Mouse (Mus musculus): Measurements from ENCODE around the gene Svs5.
"Not testable (repeated sequence)": the region's sequence is repeated elsewhere in the genome, so short reads cannot be mapped to it uniquely, and the experiment has no call there.

DNA sequence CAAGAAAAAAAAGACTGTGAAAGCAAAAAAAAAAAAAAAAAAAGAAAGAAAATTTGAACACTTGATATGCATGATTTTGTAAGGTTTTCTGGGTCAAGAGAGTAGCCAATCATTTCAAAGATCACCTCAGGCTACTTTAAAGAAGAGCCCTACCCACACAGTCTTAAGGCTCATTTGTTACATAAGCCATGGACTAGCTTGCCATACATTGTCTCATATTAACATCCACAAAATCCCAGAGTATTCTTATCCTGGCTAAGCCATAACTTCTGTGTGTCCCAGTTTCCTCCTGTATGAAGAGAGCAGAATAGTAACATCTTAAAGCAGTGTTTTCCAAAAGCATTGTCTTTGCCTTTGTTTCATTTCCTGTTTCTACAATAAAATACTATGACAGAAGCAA is 17.1 kb upstream of the Svs5 start:
- TF ChIP-seq CTCF (IDR thresholded peaks at IDR 0.05; ENCODE audit: low read depth, low read length); GATA1 (IDR thresholded peaks at IDR 0.05; ENCODE audit: borderline replicate concordance, low read length): not testable (repeated sequence)

Data from G1E (cell line).